Mouse (Mus musculus) kidney, postnatal 0 days (tissue): ENCODE measurements around the gene Slc38a8. TPM values are rescaled to one million over a fixed set of nuclear protein-coding genes. Genes with fewer than 3 reads are reported as not detected.

ENCODE experiments used
- ATAC-seq: fragments of 200-750 bp; cut with Nextera tagmentation; replicated peaks from 2 replicates; pipeline ENCODE4 v1.8.0; 2017; ENCODE audit warnings: low read depth, moderate number of reproducible peaks, moderate TSS enrichment, moderate library complexity; ENCODE audit not compliant: low FRiP score
- DNase-seq: peaks from one replicate; pipeline ENCODE4 v3.0.0-alpha.2; 2016; ENCODE audit warnings: low spot score
- H3K27ac ChIP-seq: fragments of 300-500 bp; sonication (generic); 2 replicates; pipeline ENCODE4 v1.5.1; 2014; ENCODE audit warnings: mild to moderate bottlenecking
- H3K27me3 ChIP-seq: fragments of 300-500 bp; sonication (generic); 2 replicates; pipeline ENCODE4 v1.6.1; 2014; ENCODE audit warnings: low read length, mixed read lengths; ENCODE audit not compliant: insufficient read depth
- H3K36me3 ChIP-seq: fragments of 300-500 bp; sonication (generic); 2 replicates; pipeline ENCODE4 v1.6.1; 2014; ENCODE audit warnings: low read length, mixed read lengths; ENCODE audit not compliant: insufficient read depth
- H3K4me1 ChIP-seq: fragments of 300-500 bp; sonication (generic); replicated peaks from 2 replicates; pipeline ENCODE4 v1.6.1; 2014; ENCODE audit warnings: antibody characterized with exemption, low read length, mixed read lengths; ENCODE audit not compliant: insufficient read depth
- H3K4me2 ChIP-seq: fragments of 300-500 bp; sonication (generic); 2 replicates; pipeline ENCODE4 v1.6.1; 2014; ENCODE audit warnings: mild to moderate bottlenecking, low read length, moderate library complexity, mixed read lengths
- H3K4me3 ChIP-seq: fragments of 300-500 bp; sonication (generic); replicated peaks from 2 replicates; pipeline ENCODE4 v1.5.1; 2014; ENCODE audit warnings: low read depth, low read length
- H3K9ac ChIP-seq: fragments of 300-500 bp; sonication (generic); 2 replicates; pipeline ENCODE4 v1.6.1; 2014; ENCODE audit warnings: low read depth, low read length
- H3K9me3 ChIP-seq: fragments of 300-500 bp; sonication (generic); replicated peaks from 2 replicates; pipeline ENCODE4 v1.6.1; 2016; ENCODE audit warnings: low read length, inconsistent platforms, mixed read lengths
- CTCF ChIP-seq: IDR thresholded peaks from 2 replicates; pipeline ENCODE4 v1.5.1; 2016; ENCODE audit warnings: antibody characterized with exemption, low read depth, mild to moderate bottlenecking, moderate library complexity
- WGBS: fragments of 180-500 bp; shearing (Covaris S2); extraction: QIAGEN DNeasy Blood & Tissue Kit; methylation state at CpG from one replicate; pipeline ENCODE4 v1.1.7; 2014; 5-methylcytosine and 5-hydroxymethylcytosine counted together
- polyA plus RNA-seq: library from polyadenylated mRNA; unstranded; fragments of >200 nt; fragmentation: Nextera tagmentation; extraction: Ambion mirVana; gene quantifications from 2 replicates; pipeline ENCODE4 v1.2.1, GENCODE M21; 2015

The Slc38a8 gene
- polyA plus RNA-seq, 1 experiment from 2014 or later = not detected

- Histone ChIP-seq H3K27me3 (no peaks in the 10 kb centered on the region), H3K9me3 (no peaks in the 10 kb centered on the region), H3K36me3 (no peaks in the 10 kb centered on the region), H3K4me1 (peaks cover 20% of the 10 kb centered on the region), H3K4me2 (no peak within 1 kb of the TSS), H3K4me3 (no peak within 1 kb of the TSS), H3K9ac (no peak within 1 kb of the TSS), H3K27ac (no peak within 1 kb of the TSS)
- no peak for TF ChIP-seq CTCF
- 79% methylated on average over 13 of the region's 13 CpGs for WGBS
- DNase-seq (no peak), ATAC-seq (no peak)
These were observed 67.8 kb downstream of the Slc38a8 start, which contains the start of gene Osgin1 for GRCm38 (mm10) chr8:119433582-119434174. Gene Osgin1, plus strand, starts transcription at chr8:119434124.

DNA sequence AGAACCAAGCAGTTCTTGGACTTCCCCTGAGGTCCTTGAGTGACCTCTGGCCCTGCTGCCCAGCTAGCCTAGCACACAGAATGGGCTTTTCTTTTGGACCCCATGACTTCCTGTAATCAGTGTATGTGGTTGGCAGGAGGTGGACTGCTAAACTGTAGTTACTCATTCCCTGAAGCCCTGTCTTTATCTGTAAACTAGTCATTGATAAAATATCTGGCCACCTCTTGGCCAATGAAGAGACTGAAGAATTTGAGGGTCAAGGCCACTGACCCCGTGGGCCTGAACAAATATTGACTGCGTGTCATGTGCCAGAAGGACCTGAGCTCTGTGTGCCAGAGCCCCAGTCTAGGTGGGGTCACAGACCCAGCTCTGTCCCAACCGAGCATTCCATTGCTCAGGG, 69.1 kb downstream of the Slc38a8 start:
- Histone ChIP-seq H3K4me3 (no peak overlapping the region), H3K27ac (no peak overlapping the region), H3K9me3 (no peaks in the 10 kb centered on the region), H3K4me2 (no peak overlapping the region), H3K36me3 (no peaks in the 10 kb centered on the region), H3K27me3 (no peaks in the 10 kb centered on the region), H3K9ac (no peak overlapping the region), H3K4me1 (peaks cover 21% of the 10 kb centered on the region)
- 64% methylated on average over 3 of the region's 3 CpGs for WGBS
- DNase-seq (no peak), ATAC-seq (no peak)
- TF ChIP-seq CTCF = no peak

GRCm38 (mm10) chr8:119430690-119431089, 70.8 kb downstream of the Slc38a8 start:
- Histone ChIP-seq H3K27me3 (no peaks in the 10 kb centered on the region), H3K36me3 (no peaks in the 10 kb centered on the region), H3K4me3 (no peak overlapping the region), H3K9me3 (no peaks in the 10 kb centered on the region), H3K4me2 (no peak overlapping the region), H3K27ac (no peak overlapping the region), H3K9ac (no peak overlapping the region), H3K4me1 (peaks cover 17% of the 10 kb centered on the region)
- TF ChIP-seq CTCF = no peak
- ATAC-seq (no peak), DNase-seq (no peak)
- WGBS = 90% methylated on average over 7 of the region's 7 CpGs

- DNase-seq (no peak), ATAC-seq (no peak)
- Histone ChIP-seq H3K27ac (no peak overlapping the region), H3K36me3 (no peaks in the 10 kb centered on the region), H3K27me3 (no peaks in the 10 kb centered on the region), H3K4me2 (no peak overlapping the region), H3K4me1 (peaks cover 17% of the 10 kb centered on the region), H3K4me3 (no peak overlapping the region), H3K9me3 (no peaks in the 10 kb centered on the region), H3K9ac (no peak overlapping the region)
- 54% methylated on average over 8 of the region's 8 CpGs for WGBS
- TF ChIP-seq CTCF = no peak
These were observed 71.2 kb downstream of the Slc38a8 start for GRCm38 (mm10) chr8:119430250-119430649.

Other genes starting within 250 kb of the Slc38a8 start
- 354 and 357 TPM in 2 replicates for gene Hsbp1, start 157.2 kb downstream of the Slc38a8 start, polyA plus RNA-seq
- gene Mlycd, start 106.8 kb downstream of the Slc38a8 start, polyA plus RNA-seq = 19.5 and 21.9 TPM in 2 replicates
- 4.1 and 4.4 TPM in 2 replicates for gene Osgin1, start 67.6 kb downstream of the Slc38a8 start, polyA plus RNA-seq
- gene Necab2, start 55.0 kb downstream of the Slc38a8 start, polyA plus RNA-seq = 0.61 and 0.79 TPM in 2 replicates
- gene Mbtps1, start 57.0 kb upstream of the Slc38a8 start, polyA plus RNA-seq = 78.4 and 86.9 TPM in 2 replicates
- gene Hsdl1, start 73.5 kb upstream of the Slc38a8 start, polyA plus RNA-seq = 27.1 and 29.4 TPM in 2 replicates
- gene Dnaaf1, start 73.5 kb upstream of the Slc38a8 start, polyA plus RNA-seq = 0.22 and 0.24 TPM in 2 replicates
- gene Taf1c, start 103.5 kb upstream of the Slc38a8 start, polyA plus RNA-seq = 8.3 and 8.7 TPM in 2 replicates
- not detected in 2 replicates for gene Adad2, start 111.0 kb upstream of the Slc38a8 start, polyA plus RNA-seq
- 0.14 and 0.28 TPM in 2 replicates for gene Kcng4, start 134.0 kb upstream of the Slc38a8 start, polyA plus RNA-seq
- 6.2 and 6.9 TPM in 2 replicates for gene Wfdc1, start 164.7 kb upstream of the Slc38a8 start, polyA plus RNA-seq
- 1.3 and 1.6 TPM in 2 replicates for gene Atp2c2, start 198.3 kb upstream of the Slc38a8 start, polyA plus RNA-seq